Mouse (Mus musculus): ENCODE measurements around the gene Retsat.

GRCm38 (mm10) chr6:72549041-72549580 is 49.2 kb upstream of the Retsat start:
- TF ChIP-seq EP300 (optimal IDR thresholded peaks at IDR 0.05) (no peak), CTCF (IDR thresholded peaks at IDR 0.05; ENCODE audit: low read depth) (no peak)

All from stomach, postnatal 0 days (tissue).